Mouse (Mus musculus) forebrain, embryonic 12.5 days (tissue): Measurements from ENCODE around the gene Rbbp4. TPM values are rescaled to one million over a fixed set of nuclear protein-coding genes. Genes with fewer than 3 reads are reported as not detected.

Experiments
- ATAC-seq: fragments of 200-750 bp; cut with Nextera tagmentation; 2 replicates; pipeline ENCODE4 v1.8.0; 2017; ENCODE audit warnings: moderate TSS enrichment; ENCODE audit not compliant: low FRiP score
- H3K27ac ChIP-seq: fragments of 300-500 bp; sonication (generic); 2 replicates; pipeline ENCODE4 v1.5.1; 2016; ENCODE audit warnings: mild to moderate bottlenecking
- H3K27me3 ChIP-seq: fragments of 300-500 bp; sonication (generic); 2 replicates; pipeline ENCODE4 v1.6.1; 2016; ENCODE audit warnings: mild to moderate bottlenecking
- H3K36me3 ChIP-seq: fragments of 300-500 bp; sonication (generic); replicated peaks from 2 replicates; pipeline ENCODE4 v1.6.1; 2016; ENCODE audit warnings: mild to moderate bottlenecking
- H3K4me1 ChIP-seq: fragments of 300-500 bp; sonication (generic); 2 replicates; pipeline ENCODE4 v1.6.1; 2016
- H3K4me2 ChIP-seq: fragments of 300-500 bp; sonication (generic); 2 replicates; pipeline ENCODE4 v1.6.1; 2016; ENCODE audit warnings: mild to moderate bottlenecking, moderate library complexity
- H3K4me3 ChIP-seq: fragments of 300-500 bp; sonication (generic); replicated peaks from 2 replicates; pipeline ENCODE4 v1.5.1; 2016; ENCODE audit warnings: mild to moderate bottlenecking
- H3K9ac ChIP-seq: fragments of 300-500 bp; sonication (generic); 2 replicates; pipeline ENCODE4 v1.6.1; 2016; ENCODE audit warnings: mild to moderate bottlenecking
- H3K9me3 ChIP-seq: fragments of 300-500 bp; sonication (generic); 2 replicates; pipeline ENCODE4 v1.6.1; 2016
- WGBS: fragments of 180-500 bp; shearing (Covaris S2); methylation state at CpG from one replicate; pipeline ENCODE4 v1.1.7; 2016; 5-methylcytosine and 5-hydroxymethylcytosine counted together
- polyA plus RNA-seq: library from polyadenylated mRNA; unstranded; fragments of >200 nt; fragmentation: Nextera tagmentation; extraction: Ambion mirVana; gene quantifications from 2 replicates; pipeline ENCODE4 v1.2.1, GENCODE M21; 2016

Gene Rbbp4
- polyA plus RNA-seq, result 525 and 575 TPM in 2 replicates

- WGBS, result under 1% methylated on average over 70 of the region's 73 CpGs
- Histone ChIP-seq H3K27ac (peak within 1 kb of the TSS; percentile 98), H3K4me3 (peak within 1 kb of the TSS; percentile 96), H3K36me3 (peaks cover 29% of the 10 kb centered on the region), H3K9me3 (no peaks in the 10 kb centered on the region), H3K4me1 (peaks cover 40% of the 10 kb centered on the region), H3K9ac (peak within 1 kb of the TSS; percentile 88), H3K4me2 (peak within 1 kb of the TSS; percentile 91), H3K27me3 (no peaks in the 10 kb centered on the region)
- ATAC-seq, result peak; percentile 99
Observed at GRCm38 (mm10) chr4:129335216-129336074, at the start of gene Rbbp4, which contains the start of gene Zbtb8os. Rbbp4 (minus strand) TSS chr4:129335370. Zbtb8os (plus strand) TSS chr4:129335695.

- Histone ChIP-seq H3K4me3 (no peak overlapping the region), H3K36me3 (no peaks in the 10 kb centered on the region), H3K27ac (no peak overlapping the region), H3K9me3 (no peaks in the 10 kb centered on the region), H3K9ac (no peak overlapping the region), H3K4me1 (0 out of 2 replicates have a peak, but pooled peaks cover 8% of the 10 kb centered on the region), H3K27me3 (peaks cover 14% of the 10 kb centered on the region), H3K4me2 (no peak overlapping the region)
- no peak for ATAC-seq
- WGBS, result 40% methylated on average over 6 of the region's 6 CpGs
Observed at GRCm38 (mm10) chr4:129384440-129384839, 49.3 kb upstream of the Rbbp4 start.

- Histone ChIP-seq H3K36me3 (no peaks in the 10 kb centered on the region), H3K4me1 (0 out of 2 replicates have a peak, but pooled peaks cover 6% of the 10 kb centered on the region), H3K27me3 (peaks cover 20% of the 10 kb centered on the region), H3K27ac (no peak overlapping the region), H3K9me3 (no peaks in the 10 kb centered on the region), H3K9ac (no peak overlapping the region), H3K4me3 (no peak overlapping the region), H3K4me2 (no peak overlapping the region)
- 92% methylated on average over 3 of the region's 3 CpGs for WGBS
- ATAC-seq, result no peak
Observed at GRCm38 (mm10) chr4:129383586-129383985, 48.4 kb upstream of the Rbbp4 start.

GRCm38 (mm10) chr4:129382488-129382887 is 47.3 kb upstream of the Rbbp4 start:
- no peaks in the 10 kb centered on the region for H3K9me3 ChIP-seq
- no peak overlapping the region for H3K4me3 ChIP-seq
- no peak for ATAC-seq
- H3K27ac ChIP-seq, result no peak overlapping the region
- WGBS, result 89% methylated on average over 2 of the region's 2 CpGs
- no peak overlapping the region for H3K9ac ChIP-seq
- no peaks in the 10 kb centered on the region for H3K4me1 ChIP-seq
- no peaks in the 10 kb centered on the region for H3K36me3 ChIP-seq
- H3K27me3 ChIP-seq, result peaks cover 20% of the 10 kb centered on the region
- no peak overlapping the region for H3K4me2 ChIP-seq

- no peak for ATAC-seq
- peaks cover 20% of the 10 kb centered on the region for H3K27me3 ChIP-seq
- H3K27ac ChIP-seq, result no peak overlapping the region
- no peaks in the 10 kb centered on the region; the same call in 1 of the 2 replicates for H3K4me1 ChIP-seq
- H3K4me2 ChIP-seq, result no peak overlapping the region
- H3K9ac ChIP-seq, result no peak overlapping the region
- H3K36me3 ChIP-seq, result no peaks in the 10 kb centered on the region
- WGBS, result 86% methylated on average over 9 of the region's 9 CpGs
- no peak overlapping the region for H3K4me3 ChIP-seq
- no peaks in the 10 kb centered on the region for H3K9me3 ChIP-seq
Observed at GRCm38 (mm10) chr4:129382029-129382428, 46.9 kb upstream of the Rbbp4 start.

- Histone ChIP-seq H3K27ac (no peak overlapping the region), H3K9me3 (no peaks in the 10 kb centered on the region), H3K4me3 (no peak overlapping the region), H3K9ac (no peak overlapping the region), H3K4me2 (no peak overlapping the region), H3K4me1 (peaks cover 5% of the 10 kb centered on the region), H3K27me3 (peaks cover 22% of the 10 kb centered on the region), H3K36me3 (no peaks in the 10 kb centered on the region)
- no peak for ATAC-seq
- 80% methylated on average over 8 of the region's 8 CpGs for WGBS
Observed at GRCm38 (mm10) chr4:129381148-129381547, 46.0 kb upstream of the Rbbp4 start.

- H3K9ac ChIP-seq, result no peak overlapping the region
- H3K27me3 ChIP-seq, result peaks cover 31% of the 10 kb centered on the region
- WGBS, result 81% methylated on average over 3 of the region's 3 CpGs
Observed at GRCm38 (mm10) chr4:129379805-129380204, 44.6 kb upstream of the Rbbp4 start.

GRCm38 (mm10) chr4:129377601-129378390 is 42.6 kb upstream of the Rbbp4 start, which contains the start of gene Zbtb8a:
Zbtb8a (minus strand) TSS chr4:129378116.
- H3K4me3 ChIP-seq, result peak within 1 kb of the TSS; percentile 84
- no peaks in the 10 kb centered on the region for H3K36me3 ChIP-seq
- ATAC-seq, result peak; percentile 77
- peak within 1 kb of the TSS; percentile 80 for H3K27ac ChIP-seq
- H3K27me3 ChIP-seq, result peaks cover 34% of the 10 kb centered on the region
- H3K4me1 ChIP-seq, result peaks cover 20% of the 10 kb centered on the region
- WGBS, result 1% methylated on average over 65 of the region's 65 CpGs
- no peaks in the 10 kb centered on the region for H3K9me3 ChIP-seq
- peak within 1 kb of the TSS; percentile 68 for H3K4me2 ChIP-seq
- H3K9ac ChIP-seq, result peak within 1 kb of the TSS; percentile 88

More at GRCm38 (mm10) chr4:129379805-129380204, 44.6 kb upstream of the Rbbp4 start:
- no peak for ATAC-seq
- H3K4me3 ChIP-seq, result no peak overlapping the region
- H3K4me1 ChIP-seq, result peaks cover 13% of the 10 kb centered on the region
- H3K9me3 ChIP-seq, result no peaks in the 10 kb centered on the region
- no peak overlapping the region for H3K4me2 ChIP-seq
- no peaks in the 10 kb centered on the region for H3K36me3 ChIP-seq
- H3K27ac ChIP-seq, result no peak overlapping the region

- peaks cover 20% of the 10 kb centered on the region for H3K4me1 ChIP-seq
- H3K9me3 ChIP-seq, result no peaks in the 10 kb centered on the region
- ATAC-seq, result peak; percentile 77
- peaks cover 34% of the 10 kb centered on the region for H3K27me3 ChIP-seq
- peak overlapping the region; percentile 84 for H3K4me3 ChIP-seq
- H3K9ac ChIP-seq, result peak overlapping the region; percentile 88
- WGBS, result under 1% methylated on average over 34 of the region's 68 CpGs
- peak overlapping the region; percentile 80 for H3K27ac ChIP-seq
- peak overlapping the region; percentile 68 for H3K4me2 ChIP-seq
- no peaks in the 10 kb centered on the region for H3K36me3 ChIP-seq
Observed at GRCm38 (mm10) chr4:129376961-129377545, 41.9 kb upstream of the Rbbp4 start.

GRCm38 (mm10) chr4:129375821-129376220 is 40.7 kb upstream of the Rbbp4 start:
- H3K9ac ChIP-seq, result no peak overlapping the region
- WGBS, result 76% methylated on average over 5 of the region's 5 CpGs
- peaks cover 20% of the 10 kb centered on the region for H3K4me1 ChIP-seq
- no peaks in the 10 kb centered on the region for H3K9me3 ChIP-seq
- no peak for ATAC-seq
- H3K4me3 ChIP-seq, result no peak overlapping the region
- no peaks in the 10 kb centered on the region for H3K36me3 ChIP-seq
- peaks cover 34% of the 10 kb centered on the region for H3K27me3 ChIP-seq
- 0 out of 2 replicates have a peak overlapping the region, but pooled peaks have one; percentile 68 for H3K4me2 ChIP-seq
- no peak overlapping the region for H3K27ac ChIP-seq

- no peak for ATAC-seq
- Histone ChIP-seq H3K36me3 (no peaks in the 10 kb centered on the region), H3K9ac (no peak overlapping the region)
Observed at GRCm38 (mm10) chr4:129375000-129375399, 39.8 kb upstream of the Rbbp4 start.

More at GRCm38 (mm10) chr4:129375000-129375399, 39.8 kb upstream of the Rbbp4 start:
- peaks cover 29% of the 10 kb centered on the region for H3K27me3 ChIP-seq
- H3K4me3 ChIP-seq, result no peak overlapping the region
- 0 out of 2 replicates have a peak overlapping the region, but pooled peaks have one; percentile 15 for H3K4me2 ChIP-seq
- WGBS, result 9% methylated on average over 6 of the region's 6 CpGs
- peaks cover 20% of the 10 kb centered on the region for H3K4me1 ChIP-seq
- H3K27ac ChIP-seq, result no peak overlapping the region
- no peaks in the 10 kb centered on the region for H3K9me3 ChIP-seq
